Mouse (Mus musculus) C2C12 (cell line): ENCODE measurements around the gene Unc93b1.

ENCODE experiments used
- CTCF ChIP-seq: IDR thresholded peaks from one replicate; pipeline ENCODE4 v1.5.1; 2011; ENCODE audit not compliant: control insufficient read depth, insufficient read depth, insufficient read length
- USF1 ChIP-seq: IDR thresholded peaks from one replicate; pipeline ENCODE4 v1.6.1; 2011; ENCODE audit warnings: low read depth, mild to moderate bottlenecking, control low read depth, moderate library complexity

GRCm38 (mm10) chr19:3991966-3992365, 57.0 kb downstream of the Unc93b1 start:
- TF ChIP-seq CTCF (no peak), USF1 (no peak)
